Mouse (Mus musculus) CD4-positive helper T cell, adult 2 months (primary cell): ENCODE results near the gene Fam129c.

ENCODE experiments used
- DNase-seq: peaks from one replicate; pipeline ENCODE4 v3.0.0-alpha.2; 2012; ENCODE audit warnings: low read depth, missing footprints, low spot score

The Fam129c gene

GRCm38 (mm10) chr8:71604021-71604420, 6.6 kb downstream of the Fam129c start:
- DNase-seq = no peak

- DNase-seq = peak; percentile 99
Observed at GRCm38 (mm10) chr8:71610822-71611651, 13.6 kb downstream of the Fam129c start, which contains the start of gene Colgalt1. Colgalt1 (plus strand) TSS chr8:71610998.

GRCm38 (mm10) chr8:71612141-71612540, 14.7 kb downstream of the Fam129c start:
- DNase-seq = no peak

GRCm38 (mm10) chr8:71613418-71613817, 16.0 kb downstream of the Fam129c start:
- no peak for DNase-seq

GRCm38 (mm10) chr8:71619786-71620185, 22.3 kb downstream of the Fam129c start:
- DNase-seq = no peak

GRCm38 (mm10) chr8:71625088-71625487, 27.6 kb downstream of the Fam129c start:
- DNase-seq = no peak

- DNase-seq = no peak
Observed at GRCm38 (mm10) chr8:71626753-71627152, 29.3 kb downstream of the Fam129c start.

- DNase-seq = no peak
Observed at GRCm38 (mm10) chr8:71627265-71628099, 30.0 kb downstream of the Fam129c start.

- DNase-seq = no peak
Observed at GRCm38 (mm10) chr8:71628396-71629095, 31.1 kb downstream of the Fam129c start.

GRCm38 (mm10) chr8:71629096-71629697, 31.7 kb downstream of the Fam129c start:
- peak; percentile 94 for DNase-seq

GRCm38 (mm10) chr8:71629781-71630212, 32.3 kb downstream of the Fam129c start:
- DNase-seq = peak; percentile 54

- no peak for DNase-seq
Observed at GRCm38 (mm10) chr8:71630761-71631160, 33.3 kb downstream of the Fam129c start.

- DNase-seq = no peak
Observed at GRCm38 (mm10) chr8:71631897-71632296, 34.4 kb downstream of the Fam129c start.

GRCm38 (mm10) chr8:71633164-71633563, 35.7 kb downstream of the Fam129c start:
- peak; percentile 63 for DNase-seq

GRCm38 (mm10) chr8:71633981-71634667, 36.7 kb downstream of the Fam129c start:
- peak; percentile 84 for DNase-seq

GRCm38 (mm10) chr8:71637149-71638095, 40.0 kb downstream of the Fam129c start:
- DNase-seq = no peak

- no peak for DNase-seq
Observed at GRCm38 (mm10) chr8:71638321-71638720, 40.9 kb downstream of the Fam129c start.

- DNase-seq = no peak
Observed at GRCm38 (mm10) chr8:71639318-71639717, 41.9 kb downstream of the Fam129c start.

GRCm38 (mm10) chr8:71645510-71645909, 48.1 kb downstream of the Fam129c start:
- no peak for DNase-seq

- peak; percentile 62 for DNase-seq
Observed at GRCm38 (mm10) chr8:71654600-71654999, 57.2 kb downstream of the Fam129c start.
